Mouse (Mus musculus): ENCODE data around the gene Olfr1209.

Gene Olfr1209

DNA sequence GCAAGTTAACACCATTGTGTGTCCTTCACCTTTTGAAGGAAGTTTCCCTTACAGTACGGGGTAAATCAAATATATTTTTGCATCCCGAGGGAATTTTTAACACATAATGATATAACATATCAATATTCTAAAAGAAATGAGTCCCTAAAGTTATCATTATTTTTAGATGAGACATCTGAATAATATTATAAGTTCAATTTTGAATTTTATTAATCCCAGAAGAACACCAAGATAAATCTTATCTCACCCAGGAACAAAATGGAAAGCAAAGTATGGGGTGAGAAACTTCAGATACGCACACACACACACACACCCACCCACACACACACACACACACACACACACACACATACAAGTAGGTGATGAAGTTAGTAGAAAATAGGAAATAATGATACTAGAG is at the start of gene Olfr1209:
Gene Olfr1209 (minus strand): TSS at position 101 of the 400 bp plus-strand sequence.
- no peak for DNase-seq (ENCODE audit: low spot score in 2 of 2)

DNA sequence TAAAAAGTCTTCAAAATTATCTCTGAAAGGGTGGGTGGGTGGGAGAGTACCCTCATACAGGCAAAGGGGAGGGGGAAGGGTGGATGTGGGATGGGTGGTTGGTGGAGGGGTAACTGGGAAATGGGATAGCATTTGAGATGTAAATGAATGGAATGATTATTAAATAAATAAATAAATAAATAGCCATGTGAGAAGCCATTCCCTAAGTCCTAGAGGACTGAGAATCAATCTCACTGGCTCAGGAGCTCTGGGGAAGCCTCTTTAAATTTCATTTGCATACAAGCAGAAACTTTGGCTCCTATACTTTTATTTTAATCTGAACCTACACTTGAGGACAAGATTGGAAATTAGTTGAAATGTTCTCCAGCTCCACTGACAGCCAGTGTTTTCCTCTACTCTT is 38.7 kb upstream of the Olfr1209 start, which contains the start of gene Olfr1212:
Gene Olfr1212 (plus strand): TSS at position 301 of the 400 bp plus-strand sequence.
- DNase-seq (ENCODE audit: low spot score in 2 of 2), result no peak

DNA sequence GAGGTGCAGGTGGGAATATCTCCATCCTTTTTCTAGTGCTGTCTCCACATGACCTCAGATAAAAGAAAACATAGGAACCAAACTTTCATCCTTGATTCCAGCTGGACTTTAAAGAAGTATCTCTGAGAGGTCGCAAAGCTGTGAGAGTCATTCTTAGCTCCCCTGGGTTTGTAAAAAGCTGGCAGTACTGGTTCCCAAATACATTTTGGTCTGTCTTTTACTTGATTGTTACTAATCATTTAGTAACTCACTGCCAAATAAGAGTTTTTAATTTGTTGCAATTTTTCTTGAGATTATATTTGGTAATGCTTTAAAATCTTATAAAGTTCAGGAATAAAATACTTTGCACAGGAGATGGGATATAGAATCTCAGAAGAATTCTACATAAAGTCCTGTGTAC is 23.1 kb upstream of the Olfr1209 start, which contains the start of gene Olfr1211:
Gene Olfr1211 (minus strand): TSS at position 101 of the 400 bp plus-strand sequence.
- DNase-seq (ENCODE audit: low spot score in 2 of 2), result no peak

DNA sequence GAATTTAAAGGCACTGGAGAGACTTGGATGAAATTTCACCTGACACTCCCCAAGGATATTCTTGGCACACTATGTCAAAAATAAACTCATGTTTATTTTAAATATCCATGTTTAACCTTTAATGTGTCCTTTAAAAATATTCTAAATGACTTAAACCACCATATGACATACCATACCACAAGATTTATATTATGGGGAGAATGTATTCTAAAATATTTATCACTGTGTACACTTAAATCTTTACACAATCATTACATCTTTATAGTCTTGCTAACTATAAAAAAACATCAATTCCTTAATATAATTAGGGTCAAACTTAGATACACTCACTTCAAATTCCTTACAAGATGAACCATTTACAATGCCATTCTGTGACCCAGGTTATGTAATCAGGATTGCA is 12.7 kb downstream of the Olfr1209 start, which contains the start of gene Olfr1208:
Gene Olfr1208 (minus strand): TSS at position 101 of the 400 bp plus-strand sequence.
- no peak for DNase-seq (ENCODE audit: low spot score in 2 of 2)

DNA sequence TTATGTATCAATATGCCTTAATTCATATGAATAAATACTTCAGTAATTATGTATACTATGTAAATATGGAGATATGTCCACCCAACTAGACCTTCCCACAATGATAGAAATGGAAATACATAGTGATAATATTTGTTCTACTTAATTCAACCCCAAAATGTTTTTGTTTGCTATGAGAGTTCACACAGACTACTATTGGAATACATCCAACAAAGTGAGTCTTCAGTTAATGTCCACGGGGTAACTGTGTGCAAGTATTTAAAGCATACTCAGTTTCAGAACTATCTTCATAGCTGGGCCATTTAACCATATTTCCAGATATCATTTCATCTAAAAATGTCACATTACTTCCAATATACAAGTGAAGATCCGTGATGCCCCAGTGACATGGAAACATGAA is 52.0 kb downstream of the Olfr1209 start, which contains the start of gene Olfr1206:
Gene Olfr1206 (plus strand): TSS at position 301 of the 400 bp plus-strand sequence.
- no peak for DNase-seq (ENCODE audit: low spot score in 2 of 2)
